Mouse (Mus musculus): Measurements from ENCODE around the gene Abhd14a. TPM values are rescaled to one million over a fixed set of nuclear protein-coding genes. Genes with fewer than 3 reads are reported as not detected.

The Abhd14a gene
- total and polyA plus RNA-seq, 2 experiments from 2014 or later, result 69.8 to 72.3 TPM

GRCm38 (mm10) chr9:106420608-106421007, 26.9 kb downstream of the Abhd14a start:
- H3K4me1 ChIP-seq (ENCODE audit: insufficient read depth, low read length), result peaks cover 23% of the 10 kb centered on the region
- no peaks in the 10 kb centered on the region for H3K27me3 ChIP-seq (ENCODE audit: insufficient read depth, low read length)
- peak overlapping the region; percentile 23; the same call in 1 of the 2 replicates for H3K4me2 ChIP-seq (ENCODE audit: low read depth, low read length, poor library complexity, severe bottlenecking)
- DNase-seq (ENCODE audit: low spot score) (no peak), ATAC-seq (ENCODE audit: low FRiP score) (no peak)
- H3K9ac ChIP-seq (replicated peaks; ENCODE audit: low read length, poor library complexity, severe bottlenecking), result 0 out of 2 replicates have a peak overlapping the region, but pooled peaks have one; percentile 33
- no peak overlapping the region for H3K4me3 ChIP-seq (ENCODE audit: low read depth, low read length)
- H3K36me3 ChIP-seq (ENCODE audit: insufficient read depth, low read length), result no peaks in the 10 kb centered on the region
- H3K9me3 ChIP-seq (ENCODE audit: low read length), result no peaks in the 10 kb centered on the region
- 0% methylated on average over 2 of the region's 2 CpGs for WGBS
- TF ChIP-seq CTCF (IDR thresholded peaks at IDR 0.05), result no peak
- H3K27ac ChIP-seq (ENCODE audit: low read depth, low read length), result no peak overlapping the region

GRCm38 (mm10) chr9:106417841-106418625, 29.4 kb downstream of the Abhd14a start:
- TF ChIP-seq CTCF (IDR thresholded peaks at IDR 0.05), result peak; percentile 67

GRCm38 (mm10) chr9:106416826-106417225, 30.7 kb downstream of the Abhd14a start:
- 90% methylated on average over 6 of the region's 6 CpGs for WGBS
- H3K9me3 ChIP-seq (ENCODE audit: low read length), result no peaks in the 10 kb centered on the region
- H3K36me3 ChIP-seq (ENCODE audit: insufficient read depth, low read length), result no peaks in the 10 kb centered on the region
- H3K27ac ChIP-seq (ENCODE audit: low read depth, low read length), result no peak overlapping the region
- no peak overlapping the region for H3K9ac ChIP-seq (replicated peaks; ENCODE audit: low read length, poor library complexity, severe bottlenecking)
- DNase-seq (ENCODE audit: low spot score), result no peak
- peaks cover 23% of the 10 kb centered on the region for H3K4me1 ChIP-seq (ENCODE audit: insufficient read depth, low read length)
- no peak overlapping the region for H3K4me2 ChIP-seq (ENCODE audit: low read depth, low read length, poor library complexity, severe bottlenecking)
- H3K4me3 ChIP-seq (ENCODE audit: low read depth, low read length), result no peak overlapping the region
- H3K27me3 ChIP-seq (ENCODE audit: insufficient read depth, low read length), result no peaks in the 10 kb centered on the region
- no peak for ATAC-seq (ENCODE audit: low FRiP score)
- no peak for TF ChIP-seq CTCF (IDR thresholded peaks at IDR 0.05)

More at GRCm38 (mm10) chr9:106417841-106418625, 29.4 kb downstream of the Abhd14a start:
- ATAC-seq (ENCODE audit: low FRiP score) (peak; percentile 48), DNase-seq (ENCODE audit: low spot score) (peak; percentile 88)
- peaks cover 23% of the 10 kb centered on the region for H3K4me1 ChIP-seq (ENCODE audit: insufficient read depth, low read length)
- no peaks in the 10 kb centered on the region for H3K27me3 ChIP-seq (ENCODE audit: insufficient read depth, low read length)
- 18% methylated on average over 22 of the region's 29 CpGs for WGBS
- peak overlapping the region; percentile 62 for H3K27ac ChIP-seq (ENCODE audit: low read depth, low read length)
- H3K9me3 ChIP-seq (ENCODE audit: low read length), result no peaks in the 10 kb centered on the region
- H3K9ac ChIP-seq (replicated peaks; ENCODE audit: low read length, poor library complexity, severe bottlenecking), result peak overlapping the region; percentile 34; the same call in 1 of the 2 replicates
- no peaks in the 10 kb centered on the region for H3K36me3 ChIP-seq (ENCODE audit: insufficient read depth, low read length)
- H3K4me3 ChIP-seq (ENCODE audit: low read depth, low read length), result peak overlapping the region; percentile 5; the same call in 1 of the 2 replicates
- peak overlapping the region; percentile 57 for H3K4me2 ChIP-seq (ENCODE audit: low read depth, low read length, poor library complexity, severe bottlenecking)

- no peak overlapping the region for H3K4me2 ChIP-seq (ENCODE audit: low read depth, low read length, poor library complexity, severe bottlenecking)
- DNase-seq (ENCODE audit: low spot score) (no peak), ATAC-seq (ENCODE audit: low FRiP score) (no peak)
- H3K9ac ChIP-seq (replicated peaks; ENCODE audit: low read length, poor library complexity, severe bottlenecking), result no peak overlapping the region
- no peaks in the 10 kb centered on the region for H3K27me3 ChIP-seq (ENCODE audit: insufficient read depth, low read length)
- 86% methylated on average over 5 of the region's 5 CpGs for WGBS
- no peak overlapping the region for H3K27ac ChIP-seq (ENCODE audit: low read depth, low read length)
- no peak overlapping the region for H3K4me3 ChIP-seq (ENCODE audit: low read depth, low read length)
- H3K9me3 ChIP-seq (ENCODE audit: low read length), result no peaks in the 10 kb centered on the region
- peaks cover 12% of the 10 kb centered on the region for H3K4me1 ChIP-seq (ENCODE audit: insufficient read depth, low read length)
- H3K36me3 ChIP-seq (ENCODE audit: insufficient read depth, low read length), result no peaks in the 10 kb centered on the region
- TF ChIP-seq CTCF (IDR thresholded peaks at IDR 0.05), result no peak
Measured at GRCm38 (mm10) chr9:106413606-106414005, 33.9 kb downstream of the Abhd14a start.

DNA sequence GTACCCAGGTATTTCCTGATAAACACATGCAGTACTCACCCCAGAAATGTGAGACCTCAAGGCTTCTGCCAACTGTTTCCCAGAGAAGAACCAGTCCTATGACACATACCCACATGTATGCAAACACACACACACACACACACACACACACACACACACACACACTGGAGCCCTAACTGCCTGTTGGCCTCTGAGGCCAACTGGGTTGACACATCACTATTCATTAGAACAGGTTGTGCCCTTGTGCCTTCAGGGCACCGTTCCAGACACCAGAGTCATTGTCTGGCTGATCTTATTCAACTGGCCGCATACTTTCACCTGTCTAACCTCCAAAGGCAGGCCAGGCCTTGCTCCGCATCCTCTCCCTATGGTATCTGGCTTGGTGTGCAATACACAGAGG, 35.3 kb downstream of the Abhd14a start:
- no peak overlapping the region for H3K27ac ChIP-seq (ENCODE audit: low read depth, low read length)
- DNase-seq (ENCODE audit: low spot score), result no peak
- no peak overlapping the region for H3K4me2 ChIP-seq (ENCODE audit: low read depth, low read length, poor library complexity, severe bottlenecking)
- 91% methylated on average over 3 of the region's 3 CpGs for WGBS
- no peaks in the 10 kb centered on the region for H3K27me3 ChIP-seq (ENCODE audit: insufficient read depth, low read length)
- no peak overlapping the region for H3K4me3 ChIP-seq (ENCODE audit: low read depth, low read length)
- no peaks in the 10 kb centered on the region for H3K36me3 ChIP-seq (ENCODE audit: insufficient read depth, low read length)
- no peak for ATAC-seq (ENCODE audit: low FRiP score)
- H3K9ac ChIP-seq (replicated peaks; ENCODE audit: low read length, poor library complexity, severe bottlenecking), result no peak overlapping the region
- H3K9me3 ChIP-seq (ENCODE audit: low read length), result no peaks in the 10 kb centered on the region
- peaks cover 3% of the 10 kb centered on the region; the same call in 1 of the 2 replicates for H3K4me1 ChIP-seq (ENCODE audit: insufficient read depth, low read length)
- TF ChIP-seq CTCF (IDR thresholded peaks at IDR 0.05), result no peak

- Histone ChIP-seq H3K4me2 (ENCODE audit: low read depth, low read length, poor library complexity, severe bottlenecking) (no peak overlapping the region), H3K27ac (ENCODE audit: low read depth, low read length) (no peak overlapping the region), H3K9me3 (ENCODE audit: low read length) (no peaks in the 10 kb centered on the region), H3K4me3 (ENCODE audit: low read depth, low read length) (no peak overlapping the region), H3K9ac (replicated peaks; ENCODE audit: low read length, poor library complexity, severe bottlenecking) (no peak overlapping the region), H3K36me3 (ENCODE audit: insufficient read depth, low read length) (no peaks in the 10 kb centered on the region), H3K27me3 (ENCODE audit: insufficient read depth, low read length) (no peaks in the 10 kb centered on the region), H3K4me1 (ENCODE audit: insufficient read depth, low read length) (0 out of 2 replicates have a peak, but pooled peaks cover 3% of the 10 kb centered on the region)
- no peak for TF ChIP-seq CTCF (IDR thresholded peaks at IDR 0.05)
- 86% methylated on average over 6 of the region's 6 CpGs for WGBS
- ATAC-seq (ENCODE audit: low FRiP score) (no peak), DNase-seq (ENCODE audit: low spot score) (no peak)
Measured at GRCm38 (mm10) chr9:106411729-106412128, 35.7 kb downstream of the Abhd14a start.
